Mouse (Mus musculus) cerebellum, postnatal 14 days (tissue): ENCODE measurements around the gene Gigyf1.

ENCODE experiments used
- DNase-seq, 2 experiments: peaks; one replicate each; pipeline ENCODE4 v3.0.0; 2021; ENCODE audit warnings: mixed read lengths in 2 of 2

The Gigyf1 gene

GRCm38 (mm10) chr5:137514811-137515210 is 3.5 kb upstream of the Gigyf1 start:
- DNase-seq = no peak

- no peak for DNase-seq
These were observed 1.6 kb downstream of the Gigyf1 start for GRCm38 (mm10) chr5:137519691-137520550.

- no peak for DNase-seq
These were observed 3.5 kb downstream of the Gigyf1 start for GRCm38 (mm10) chr5:137521861-137522260.

GRCm38 (mm10) chr5:137522711-137523110 is 4.4 kb downstream of the Gigyf1 start:
- no peak for DNase-seq

GRCm38 (mm10) chr5:137523396-137524250 is 5.3 kb downstream of the Gigyf1 start:
- no peak for DNase-seq

- DNase-seq = no peak
These were observed 5.8 kb downstream of the Gigyf1 start for GRCm38 (mm10) chr5:137524251-137524515.

- no peak for DNase-seq
These were observed 6.3 kb downstream of the Gigyf1 start for GRCm38 (mm10) chr5:137524671-137525070.

GRCm38 (mm10) chr5:137525511-137525910 is 7.2 kb downstream of the Gigyf1 start:
- DNase-seq = no peak

- DNase-seq = peak; percentile 66 to 74
These were observed 8.0 kb downstream of the Gigyf1 start for GRCm38 (mm10) chr5:137526192-137526936.

- DNase-seq = no peak
These were observed 9.1 kb downstream of the Gigyf1 start for GRCm38 (mm10) chr5:137527413-137527812.

- DNase-seq = no peak
These were observed 10.1 kb downstream of the Gigyf1 start for GRCm38 (mm10) chr5:137528247-137528968.

- no peak for DNase-seq
These were observed 11.1 kb downstream of the Gigyf1 start for GRCm38 (mm10) chr5:137529221-137529995.

- DNase-seq = peak in 1 of 2 experiments; percentile 12
These were observed 11.7 kb downstream of the Gigyf1 start for GRCm38 (mm10) chr5:137530075-137530474.

- peak; percentile 68 to 79 for DNase-seq
These were observed 12.5 kb downstream of the Gigyf1 start for GRCm38 (mm10) chr5:137530588-137531413.

GRCm38 (mm10) chr5:137531414-137532130 is 13.2 kb downstream of the Gigyf1 start:
- DNase-seq = peak; percentile 75 to 82

- DNase-seq = peak; percentile 50 to 58
These were observed 13.9 kb downstream of the Gigyf1 start for GRCm38 (mm10) chr5:137532131-137532807.

GRCm38 (mm10) chr5:137532808-137533116 is 14.4 kb downstream of the Gigyf1 start:
- DNase-seq = no peak

- DNase-seq = peak; percentile 99 to 100
These were observed 14.9 kb downstream of the Gigyf1 start, which contains the start of the genes Epo and Gnb2 for GRCm38 (mm10) chr5:137533117-137533827. Epo (minus strand) TSS chr5:137533242. Gnb2 (minus strand) TSS chr5:137533510.

- peak; percentile 1 to 4 for DNase-seq
These were observed 16.4 kb downstream of the Gigyf1 start for GRCm38 (mm10) chr5:137534762-137535161.
